Mouse (Mus musculus) T-helper 1 cell (primary cell): ENCODE measurements around the gene Mad1l1.
"Not testable (repeated sequence)": the region's sequence is repeated elsewhere in the genome, so short reads cannot be mapped to it uniquely, and the experiment has no call there.

ENCODE experiments used
- in situ Hi-C: fragments of 300-600 bp; cut with MboI, MseI; formaldehyde crosslinking; loops from one replicate; pipeline ENCODE4 v1.15.1; 2025; ENCODE audit warnings: high pct_unique_total_duplicates

Gene Mad1l1

GRCm38 (mm10) chr5:140321042-140321755 lies at the start of gene Mad1l1, which contains the start of gene Nudt1:
Gene Mad1l1, minus strand, starts transcription at chr5:140321552.
Gene Nudt1, plus strand, starts transcription at chr5:140321656.
- in situ Hi-C loops, result no loop called here

- in situ Hi-C loops, result no loop called here
Measured at GRCm38 (mm10) chr5:140370446-140371254, 49.3 kb upstream of the Mad1l1 start.

- in situ Hi-C loops, result no loop called here
Measured at GRCm38 (mm10) chr5:140369466-140369865, 48.1 kb upstream of the Mad1l1 start.

- in situ Hi-C loops, result no loop called here
Measured at GRCm38 (mm10) chr5:140368926-140369325, 47.6 kb upstream of the Mad1l1 start.

DNA sequence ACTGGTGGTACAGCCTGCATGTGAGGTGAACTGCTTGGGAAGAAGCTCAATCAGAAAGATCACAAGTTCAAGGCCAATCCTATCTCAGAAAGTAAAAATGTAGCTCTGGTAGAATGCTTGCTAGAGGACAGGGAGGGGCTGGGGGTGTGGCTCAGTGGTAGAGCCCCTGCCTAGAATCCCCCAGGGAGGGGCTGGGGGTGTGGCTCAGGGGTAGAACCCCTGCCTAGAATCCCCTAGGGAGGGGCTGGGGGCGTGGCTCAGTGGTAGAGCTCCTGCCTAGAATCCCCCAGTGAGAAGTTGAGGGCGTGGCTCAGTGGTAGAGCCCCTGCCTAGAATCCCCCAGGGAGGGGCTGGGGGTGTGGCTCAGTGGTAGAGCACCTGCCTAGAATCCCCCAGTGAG lies 46.8 kb upstream of the Mad1l1 start:
- in situ Hi-C loops, result not testable (repeated sequence)

GRCm38 (mm10) chr5:140364415-140364814 lies 43.1 kb upstream of the Mad1l1 start:
- in situ Hi-C loops, result no loop called here

DNA sequence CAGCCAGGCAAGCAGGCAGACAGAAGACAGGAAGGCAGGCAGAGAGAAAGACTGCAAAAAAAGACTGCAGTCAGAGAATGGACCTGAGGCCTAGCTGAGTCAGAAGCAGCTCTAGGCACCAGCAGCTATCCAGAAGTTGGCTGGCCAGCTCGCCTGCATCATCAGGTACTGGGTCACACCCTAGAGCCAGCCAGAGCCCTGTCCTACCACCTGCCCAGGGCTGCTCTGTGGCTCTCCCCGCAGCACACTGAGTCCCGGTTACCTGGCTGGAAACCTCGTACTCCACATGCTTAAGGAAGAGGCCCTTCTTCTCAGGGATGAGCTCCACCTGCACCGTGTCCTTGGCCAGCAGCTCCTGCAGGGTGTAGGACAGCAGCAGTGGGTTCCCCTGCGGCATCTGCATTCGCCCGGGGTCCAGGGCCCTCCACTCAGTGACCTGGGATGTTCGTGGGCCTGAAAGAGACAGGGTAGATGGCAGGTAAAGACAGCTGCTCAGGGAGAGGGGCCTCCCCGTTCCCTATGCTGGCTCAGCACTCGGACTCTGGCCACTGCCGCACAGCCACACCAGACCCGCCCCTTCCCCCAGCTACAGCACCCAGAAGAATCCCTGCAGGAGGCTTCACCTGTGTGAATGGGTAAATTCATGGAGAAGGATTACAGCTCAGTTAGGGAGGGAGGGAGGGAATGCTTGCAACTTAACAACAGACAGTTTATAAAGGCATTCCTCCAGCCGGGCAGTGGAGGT lies 38.8 kb upstream of the Mad1l1 start:
- in situ Hi-C loops, result no loop called here

DNA sequence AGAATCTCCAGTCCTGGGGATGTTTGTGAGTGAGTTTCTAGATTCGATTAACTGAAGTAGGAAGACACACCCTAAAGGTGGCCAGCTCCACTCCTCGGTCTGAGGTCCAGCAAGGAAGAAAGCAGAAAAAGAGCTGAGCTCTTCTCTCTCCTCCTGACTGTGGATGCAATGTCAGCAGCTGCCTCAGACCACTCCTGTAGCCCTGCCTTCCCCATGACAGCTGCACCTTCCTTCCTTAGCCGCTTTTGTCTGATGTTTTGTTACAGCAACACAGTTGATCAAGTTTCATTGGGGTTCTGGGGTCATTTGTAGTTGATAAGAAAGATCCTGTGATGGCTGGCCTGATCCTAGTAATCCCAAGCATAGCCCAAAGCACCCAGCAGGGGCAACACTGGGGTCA lies 36.1 kb upstream of the Mad1l1 start:
- in situ Hi-C loops, result no loop called here

- in situ Hi-C loops, result no loop called here
Measured at GRCm38 (mm10) chr5:140355934-140356333, 34.6 kb upstream of the Mad1l1 start.

DNA sequence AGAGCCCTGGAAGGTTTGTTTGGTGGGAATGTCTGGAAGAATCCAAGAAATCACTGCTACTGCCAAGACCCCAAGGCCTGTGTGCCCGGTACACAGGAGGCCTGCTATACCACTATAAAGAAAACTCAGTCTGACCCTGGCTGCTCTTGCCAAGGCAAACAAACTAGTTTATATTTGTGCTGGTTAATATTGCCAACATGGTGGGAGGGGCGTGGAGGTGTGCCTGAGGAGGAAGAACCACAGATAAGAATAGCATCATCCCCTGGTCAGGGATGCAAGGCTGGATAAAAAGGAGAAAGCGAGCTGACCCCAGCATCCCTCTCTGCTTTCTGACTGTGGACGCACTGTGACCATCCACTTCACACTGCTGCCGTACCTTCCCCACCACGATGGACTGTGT lies 31.0 kb upstream of the Mad1l1 start:
- in situ Hi-C loops, result no loop called here

DNA sequence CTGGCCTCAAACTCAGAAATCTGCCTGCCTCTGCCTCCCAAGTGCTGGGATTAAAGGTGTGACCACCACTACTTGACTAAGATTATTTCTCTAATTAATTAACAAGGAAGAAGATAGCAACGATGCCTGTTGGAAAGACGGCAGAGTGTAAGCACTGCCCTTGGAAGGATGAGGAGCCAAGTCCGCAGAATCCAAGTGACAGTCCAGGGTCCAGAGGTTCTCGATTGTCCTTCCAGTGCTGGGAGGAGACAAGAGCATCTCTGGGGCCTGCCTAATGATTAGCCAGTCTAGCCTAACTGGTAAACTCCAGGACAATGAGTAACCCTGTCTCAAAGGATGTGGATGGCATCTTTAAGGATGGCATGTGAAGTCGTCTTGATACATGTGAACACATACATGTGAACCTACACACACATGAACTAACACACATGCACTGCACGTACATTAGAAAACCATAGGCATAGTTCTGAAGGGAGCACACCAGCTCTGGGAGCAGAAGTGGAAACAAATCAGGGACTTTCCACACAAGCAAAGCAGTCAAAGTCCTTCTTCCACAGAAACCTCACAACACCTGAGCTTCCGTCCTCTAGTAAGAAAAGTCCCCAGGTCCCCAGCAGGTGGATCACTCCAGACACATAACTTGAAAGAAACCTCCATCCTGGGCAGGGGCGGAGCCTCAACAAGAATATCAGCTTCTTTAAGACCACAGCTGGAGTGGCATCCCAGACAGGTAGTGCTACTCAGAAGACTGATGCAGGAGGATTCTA lies 29.6 kb upstream of the Mad1l1 start:
- in situ Hi-C loops, result no loop called here

- in situ Hi-C loops, result no loop called here
Measured at GRCm38 (mm10) chr5:140349882-140350281, 28.5 kb upstream of the Mad1l1 start.

DNA sequence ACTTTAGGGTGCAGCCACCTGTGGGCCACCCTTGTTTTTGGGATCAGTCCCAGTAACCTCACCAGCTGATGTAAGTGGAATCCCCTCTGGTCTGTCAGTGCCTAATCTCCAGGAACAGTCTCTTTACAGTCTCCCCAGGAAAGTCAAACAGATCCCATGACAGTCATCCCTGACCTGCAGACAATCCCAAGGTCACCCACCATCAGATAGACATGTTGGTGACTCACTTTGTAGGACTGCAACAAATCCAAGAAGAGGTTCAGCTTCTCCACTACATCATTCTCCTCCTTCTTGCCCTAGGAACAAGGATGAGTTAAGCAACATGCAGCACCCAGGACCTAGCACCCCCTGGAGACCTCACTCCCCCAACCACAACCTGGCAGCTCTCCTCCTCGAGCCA lies 24.7 kb upstream of the Mad1l1 start:
- in situ Hi-C loops, result no loop called here

- in situ Hi-C loops, result no loop called here
Measured at GRCm38 (mm10) chr5:140345244-140345643, 23.9 kb upstream of the Mad1l1 start.

GRCm38 (mm10) chr5:140342880-140343279 lies 21.5 kb upstream of the Mad1l1 start:
- in situ Hi-C loops, result no loop called here

DNA sequence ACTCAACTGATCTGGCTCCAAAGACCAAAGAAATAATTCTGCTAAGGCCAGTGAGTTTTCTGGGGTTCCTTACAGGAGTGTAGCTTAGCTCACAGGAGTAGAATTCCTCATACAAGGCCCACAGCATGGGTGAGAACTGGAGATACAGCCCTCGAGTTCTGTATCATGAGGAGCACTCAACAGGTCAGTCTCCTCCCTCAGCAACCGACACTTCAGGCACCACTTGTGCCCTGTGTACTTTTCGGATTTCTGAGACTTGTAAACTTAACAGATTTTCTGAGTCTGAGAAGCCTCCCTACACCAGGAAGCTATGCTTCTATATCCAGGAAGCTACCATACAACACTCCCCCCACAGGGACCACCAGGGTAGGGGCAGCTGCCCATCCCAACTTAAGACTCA lies 18.5 kb upstream of the Mad1l1 start:
- in situ Hi-C loops, result loop anchor here (5.0 kb wide), 1 partner anchor 57 kb away; no protein-coding TSS in a partner anchor

DNA sequence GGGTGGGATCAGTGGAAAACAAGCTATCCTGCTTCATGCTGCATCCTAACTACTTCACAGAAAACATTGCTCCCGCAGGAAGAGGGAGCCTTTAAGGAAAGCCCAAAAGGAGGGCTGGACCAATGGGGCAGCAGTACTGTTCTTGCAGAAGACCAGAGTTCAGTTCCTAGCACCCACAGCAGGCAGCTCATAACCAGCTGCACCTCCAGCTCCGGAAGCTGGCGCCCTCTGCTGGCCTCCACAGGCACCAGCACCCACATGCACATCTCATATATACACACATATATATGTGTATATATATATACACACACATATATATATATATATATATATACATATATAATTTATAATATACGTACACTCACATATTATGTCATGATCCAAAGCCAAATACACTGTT lies 17.4 kb upstream of the Mad1l1 start:
- in situ Hi-C loops, result loop anchor here (5.0 kb wide), 1 partner anchor 59 kb away; no protein-coding TSS in a partner anchor

GRCm38 (mm10) chr5:140336680-140337079 lies 15.3 kb upstream of the Mad1l1 start:
- in situ Hi-C loops, result loop anchor here (5.0 kb wide), 1 partner anchor 61 kb away; no protein-coding TSS in a partner anchor

DNA sequence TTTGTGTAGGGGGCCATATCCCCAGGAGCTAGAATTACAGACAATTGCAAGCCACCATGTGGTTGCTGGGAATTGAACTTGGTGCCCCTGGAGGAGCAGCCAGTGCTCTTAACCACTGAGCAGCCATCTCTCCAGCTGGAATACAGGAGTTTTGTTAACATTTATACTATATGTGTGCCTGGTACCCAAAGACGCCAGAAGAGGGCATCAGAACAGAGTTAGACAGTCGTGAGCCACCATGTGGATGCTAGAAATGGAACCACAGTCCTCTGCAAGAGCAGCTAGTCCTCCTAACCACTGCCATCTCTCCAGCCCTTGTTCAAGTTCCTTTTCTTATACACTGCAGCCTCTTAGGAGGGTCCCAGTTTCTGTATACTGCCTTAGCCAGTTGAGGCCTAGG lies 12.3 kb upstream of the Mad1l1 start:
- in situ Hi-C loops, result no loop called here

DNA sequence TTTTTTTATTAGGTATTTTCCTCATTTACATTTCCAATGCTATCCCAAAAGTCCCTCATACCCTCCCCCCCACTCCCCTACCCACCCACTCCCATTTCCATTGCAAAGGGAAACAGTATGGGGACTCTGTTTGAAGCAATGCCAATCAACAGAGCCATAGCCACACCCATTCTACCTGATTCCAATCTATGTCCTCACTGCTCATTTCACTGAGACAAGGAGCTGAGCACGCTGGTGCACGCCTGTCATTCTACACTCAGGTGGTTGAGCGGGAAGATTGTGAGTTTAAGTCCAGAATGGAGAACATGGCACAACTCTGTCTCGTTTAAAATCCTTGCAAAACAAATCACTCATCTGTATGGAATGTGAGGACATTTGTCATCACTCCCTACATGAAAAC lies 11.2 kb upstream of the Mad1l1 start:
- in situ Hi-C loops, result no loop called here
